Mouse (Mus musculus): ENCODE measurements around the gene A330070K13Rik. TPM values are rescaled to one million over a fixed set of nuclear protein-coding genes. Genes with fewer than 3 reads are reported as not detected.
A peak's percentile ranks its signal among the peaks of the same experiment; 100 is the strongest.

The A330070K13Rik gene
- polyA plus RNA-seq (2012; rRNA removed) = 0.56 and 1.3 TPM in 2 replicates

DNA sequence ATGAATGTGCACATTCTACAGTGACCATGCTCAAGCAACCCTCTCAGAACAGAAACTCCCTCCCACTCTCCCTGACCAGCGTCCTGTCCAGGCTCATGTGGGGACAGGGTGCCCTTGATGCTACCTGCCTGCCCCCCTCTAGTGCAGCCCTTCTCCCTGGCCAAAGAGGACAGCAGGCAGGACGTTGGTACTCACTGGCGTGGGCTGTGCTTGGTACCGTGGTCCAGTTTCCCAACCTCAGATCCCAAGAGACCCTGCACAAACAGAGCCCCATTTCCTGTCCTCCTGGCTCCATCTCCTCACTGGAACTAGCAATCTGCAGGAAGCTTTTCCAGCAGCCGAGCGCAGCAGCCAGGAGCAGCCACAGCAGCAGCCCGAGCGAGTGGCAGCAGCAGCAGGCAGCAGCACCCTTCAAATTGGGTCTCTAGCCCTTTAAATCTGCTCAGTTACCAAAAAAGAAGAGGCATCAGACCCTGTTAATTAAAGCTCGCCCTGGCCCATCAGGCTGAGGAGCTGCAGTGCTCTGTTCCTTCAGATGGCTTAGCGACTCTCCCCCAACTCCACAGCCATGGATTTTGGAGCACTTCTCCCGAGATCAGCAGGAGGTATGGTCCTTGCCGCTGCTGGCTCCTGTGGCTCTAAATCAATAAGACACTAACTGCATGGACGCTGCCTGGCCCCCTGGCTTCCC, at the start of gene A330070K13Rik:
A330070K13Rik (minus strand) TSS at position 410 of the 691 bp plus-strand sequence.
- TF ChIP-seq CTCF (IDR thresholded peaks at IDR 0.05; ENCODE audit: control insufficient read depth, insufficient read depth, insufficient replicate concordance, low read depth, low read length) = no peak
- TF ChIP-seq POLR2A (IDR thresholded peaks at IDR 0.05; ENCODE audit: control insufficient read depth, low read depth, low read length) = no peak
- Histone ChIP-seq H3K36me3 (ENCODE audit: control insufficient read depth, insufficient read depth, low read length) (no peaks in the 10 kb centered on the region), H3K27ac (ENCODE audit: control insufficient read depth, insufficient read depth, low read depth, low read length) (no peak within 1 kb of the TSS), H3K4me3 (ENCODE audit: control insufficient read depth, low read depth, low read length) (no peak within 1 kb of the TSS), H3K4me1 (ENCODE audit: control insufficient read depth, insufficient read depth, low read length) (no peaks in the 10 kb centered on the region), H3K27me3 (ENCODE audit: control insufficient read depth, insufficient read depth, low read length) (no peaks in the 10 kb centered on the region)

GRCm38 (mm10) chr5:130411516-130411915, 27.1 kb upstream of the A330070K13Rik start:
- Histone ChIP-seq H3K4me3 (ENCODE audit: control insufficient read depth, low read depth, low read length) (peak overlapping the region; percentile 5; the same call in 1 of the 2 replicates), H3K27ac (ENCODE audit: control insufficient read depth, insufficient read depth, low read depth, low read length) (no peak overlapping the region), H3K27me3 (ENCODE audit: control insufficient read depth, insufficient read depth, low read length) (no peaks in the 10 kb centered on the region), H3K4me1 (ENCODE audit: control insufficient read depth, insufficient read depth, low read length) (peaks cover 2% of the 10 kb centered on the region; the same call in 1 of the 2 replicates), H3K36me3 (ENCODE audit: control insufficient read depth, insufficient read depth, low read length) (no peaks in the 10 kb centered on the region)
- TF ChIP-seq CTCF (IDR thresholded peaks at IDR 0.05; ENCODE audit: control insufficient read depth, insufficient read depth, insufficient replicate concordance, low read depth, low read length) = no peak
- TF ChIP-seq POLR2A (IDR thresholded peaks at IDR 0.05; ENCODE audit: control insufficient read depth, low read depth, low read length) = no peak

GRCm38 (mm10) chr5:130409706-130410105, 25.3 kb upstream of the A330070K13Rik start:
- H3K27me3 ChIP-seq (ENCODE audit: control insufficient read depth, insufficient read depth, low read length) = no peaks in the 10 kb centered on the region
- H3K4me3 ChIP-seq (ENCODE audit: control insufficient read depth, low read depth, low read length) = peak overlapping the region; percentile 72
- H3K4me1 ChIP-seq (ENCODE audit: control insufficient read depth, insufficient read depth, low read length) = peaks cover 2% of the 10 kb centered on the region; the same call in 1 of the 2 replicates
- TF ChIP-seq CTCF (IDR thresholded peaks at IDR 0.05; ENCODE audit: control insufficient read depth, insufficient read depth, insufficient replicate concordance, low read depth, low read length) = no peak
- no peak for TF ChIP-seq POLR2A (IDR thresholded peaks at IDR 0.05; ENCODE audit: control insufficient read depth, low read depth, low read length)
- H3K27ac ChIP-seq (ENCODE audit: control insufficient read depth, insufficient read depth, low read depth, low read length) = no peak overlapping the region
- H3K36me3 ChIP-seq (ENCODE audit: control insufficient read depth, insufficient read depth, low read length) = no peaks in the 10 kb centered on the region

GRCm38 (mm10) chr5:130405201-130405600, 20.8 kb upstream of the A330070K13Rik start:
- H3K27me3 ChIP-seq (ENCODE audit: control insufficient read depth, insufficient read depth, low read length) = no peaks in the 10 kb centered on the region
- TF ChIP-seq CTCF (IDR thresholded peaks at IDR 0.05; ENCODE audit: control insufficient read depth, insufficient read depth, insufficient replicate concordance, low read depth, low read length) = peak; percentile 99
- TF ChIP-seq POLR2A (IDR thresholded peaks at IDR 0.05; ENCODE audit: control insufficient read depth, low read depth, low read length) = no peak
- H3K27ac ChIP-seq (ENCODE audit: control insufficient read depth, insufficient read depth, low read depth, low read length) = no peak overlapping the region
- no peaks in the 10 kb centered on the region for H3K36me3 ChIP-seq (ENCODE audit: control insufficient read depth, insufficient read depth, low read length)
- H3K4me1 ChIP-seq (ENCODE audit: control insufficient read depth, insufficient read depth, low read length) = no peaks in the 10 kb centered on the region
- no peak overlapping the region for H3K4me3 ChIP-seq (ENCODE audit: control insufficient read depth, low read depth, low read length)

- Histone ChIP-seq H3K27ac (ENCODE audit: control insufficient read depth, insufficient read depth, low read depth, low read length) (no peak overlapping the region), H3K27me3 (ENCODE audit: control insufficient read depth, insufficient read depth, low read length) (no peaks in the 10 kb centered on the region), H3K36me3 (ENCODE audit: control insufficient read depth, insufficient read depth, low read length) (no peaks in the 10 kb centered on the region), H3K4me1 (ENCODE audit: control insufficient read depth, insufficient read depth, low read length) (no peaks in the 10 kb centered on the region), H3K4me3 (ENCODE audit: control insufficient read depth, low read depth, low read length) (no peak overlapping the region)
- TF ChIP-seq CTCF (IDR thresholded peaks at IDR 0.05; ENCODE audit: control insufficient read depth, insufficient read depth, insufficient replicate concordance, low read depth, low read length) (no peak), POLR2A (IDR thresholded peaks at IDR 0.05; ENCODE audit: control insufficient read depth, low read depth, low read length) (no peak)
Observed at GRCm38 (mm10) chr5:130400136-130400917, 15.9 kb upstream of the A330070K13Rik start.

DNA sequence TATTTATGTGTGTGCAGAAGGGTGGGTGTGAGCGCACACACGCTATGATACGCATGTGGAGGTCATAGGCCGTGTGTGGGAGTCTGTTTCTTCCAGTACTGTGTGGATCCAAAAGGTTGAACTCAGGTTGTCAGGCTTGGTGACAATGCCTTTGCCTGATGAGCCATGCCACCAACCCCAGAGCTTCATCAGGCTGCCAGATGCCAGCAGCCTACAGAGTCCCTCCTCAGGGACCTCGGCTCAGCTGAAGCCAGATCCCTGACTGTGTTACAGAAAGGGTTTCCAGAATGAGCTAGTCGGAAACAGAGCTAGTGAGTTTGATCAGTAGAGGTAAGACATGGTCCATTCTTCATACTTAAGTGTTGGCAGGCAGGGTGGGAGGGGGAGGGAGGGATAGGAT, 10.7 kb upstream of the A330070K13Rik start:
- Histone ChIP-seq H3K4me3 (ENCODE audit: control insufficient read depth, low read depth, low read length) (no peak overlapping the region), H3K27me3 (ENCODE audit: control insufficient read depth, insufficient read depth, low read length) (no peaks in the 10 kb centered on the region), H3K27ac (ENCODE audit: control insufficient read depth, insufficient read depth, low read depth, low read length) (no peak overlapping the region), H3K36me3 (ENCODE audit: control insufficient read depth, insufficient read depth, low read length) (no peaks in the 10 kb centered on the region), H3K4me1 (ENCODE audit: control insufficient read depth, insufficient read depth, low read length) (no peaks in the 10 kb centered on the region)
- TF ChIP-seq CTCF (IDR thresholded peaks at IDR 0.05; ENCODE audit: control insufficient read depth, insufficient read depth, insufficient replicate concordance, low read depth, low read length) (no peak), POLR2A (IDR thresholded peaks at IDR 0.05; ENCODE audit: control insufficient read depth, low read depth, low read length) (no peak)

DNA sequence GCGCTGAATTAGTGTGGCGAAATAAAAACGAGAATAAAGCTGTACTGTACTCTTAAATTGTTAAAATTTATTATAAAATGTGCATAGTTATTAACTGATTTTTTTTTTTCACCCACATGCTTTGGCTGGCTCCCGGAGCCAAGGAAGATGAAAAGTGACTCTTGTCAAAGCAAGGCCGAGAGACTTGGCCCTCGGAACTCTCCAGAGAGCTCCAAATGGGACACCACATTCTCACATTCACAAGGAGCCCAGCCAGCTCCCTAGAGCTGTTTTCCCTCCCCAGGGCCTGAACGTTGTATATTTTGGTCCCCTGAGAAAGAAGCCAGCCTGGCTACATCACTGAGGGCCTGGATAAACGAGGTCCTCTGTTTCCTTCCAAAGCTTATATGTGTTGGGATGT, 10.0 kb upstream of the A330070K13Rik start:
- H3K36me3 ChIP-seq (ENCODE audit: control insufficient read depth, insufficient read depth, low read length) = no peaks in the 10 kb centered on the region

More for the DNA sequence above, 10.0 kb upstream of the A330070K13Rik start:
- Histone ChIP-seq H3K4me1 (ENCODE audit: control insufficient read depth, insufficient read depth, low read length) (no peaks in the 10 kb centered on the region), H3K27ac (ENCODE audit: control insufficient read depth, insufficient read depth, low read depth, low read length) (no peak overlapping the region), H3K4me3 (ENCODE audit: control insufficient read depth, low read depth, low read length) (no peak overlapping the region), H3K27me3 (ENCODE audit: control insufficient read depth, insufficient read depth, low read length) (no peaks in the 10 kb centered on the region)
- no peak for TF ChIP-seq CTCF (IDR thresholded peaks at IDR 0.05; ENCODE audit: control insufficient read depth, insufficient read depth, insufficient replicate concordance, low read depth, low read length)
- TF ChIP-seq POLR2A (IDR thresholded peaks at IDR 0.05; ENCODE audit: control insufficient read depth, low read depth, low read length) = no peak

All from testis, adult 2 months (tissue).